Mouse (Mus musculus): ENCODE results near the gene Ttc30a2.

The Ttc30a2 gene

GRCm38 (mm10) chr2:75977752-75978368 is at the start of gene Ttc30a2:
Gene Ttc30a2 (minus strand): TSS chr2:75978170.
- DNase-seq (ENCODE audit: low read depth, low spot score) = peak; percentile 82

DNA sequence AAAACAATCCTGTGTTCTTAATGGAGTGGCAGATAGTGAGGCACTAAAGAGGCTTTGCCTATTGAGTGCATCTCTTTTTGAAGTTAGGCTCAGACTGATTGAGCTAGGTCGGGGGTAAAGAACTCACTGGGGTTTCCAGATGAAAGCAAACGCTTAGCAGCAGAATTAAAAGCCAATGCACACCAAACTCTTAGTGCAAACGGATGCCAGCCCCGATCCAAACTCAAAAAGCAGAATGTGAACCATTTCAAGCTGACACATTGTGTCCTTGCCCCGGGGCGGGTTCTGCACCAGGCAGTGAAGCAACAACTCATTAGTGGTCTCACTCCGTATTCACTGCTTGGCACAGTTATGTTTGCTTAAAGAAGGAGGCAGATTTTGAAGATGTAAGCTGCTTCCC is 38.9 kb upstream of the Ttc30a2 start:
- DNase-seq (ENCODE audit: low read depth, low spot score) = no peak

- no peak for DNase-seq (ENCODE audit: low read depth, low spot score)
Measured at GRCm38 (mm10) chr2:76016136-76016535, 38.2 kb upstream of the Ttc30a2 start.

DNA sequence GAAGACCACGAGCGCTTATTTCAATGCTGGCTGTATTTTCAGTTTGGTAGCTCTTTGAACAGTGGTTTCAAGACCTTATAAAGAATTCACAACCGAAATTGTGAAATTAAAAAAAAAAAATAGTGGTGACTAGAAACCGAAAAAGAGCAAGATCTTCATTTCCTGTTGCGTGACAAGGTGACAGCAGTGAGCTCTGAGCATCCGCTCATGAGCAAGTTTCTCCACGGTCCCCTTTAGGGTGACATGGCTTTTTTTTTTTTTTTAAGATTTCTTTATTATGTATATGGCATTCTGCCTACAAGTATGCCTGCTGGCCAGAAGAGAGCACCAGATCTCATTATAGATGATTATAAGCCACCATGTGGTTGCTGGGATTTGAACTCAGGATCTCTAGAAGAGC is 37.5 kb upstream of the Ttc30a2 start:
- DNase-seq (ENCODE audit: low read depth, low spot score) = no peak

GRCm38 (mm10) chr2:76014659-76015058 is 36.7 kb upstream of the Ttc30a2 start:
- DNase-seq (ENCODE audit: low read depth, low spot score) = no peak

DNA sequence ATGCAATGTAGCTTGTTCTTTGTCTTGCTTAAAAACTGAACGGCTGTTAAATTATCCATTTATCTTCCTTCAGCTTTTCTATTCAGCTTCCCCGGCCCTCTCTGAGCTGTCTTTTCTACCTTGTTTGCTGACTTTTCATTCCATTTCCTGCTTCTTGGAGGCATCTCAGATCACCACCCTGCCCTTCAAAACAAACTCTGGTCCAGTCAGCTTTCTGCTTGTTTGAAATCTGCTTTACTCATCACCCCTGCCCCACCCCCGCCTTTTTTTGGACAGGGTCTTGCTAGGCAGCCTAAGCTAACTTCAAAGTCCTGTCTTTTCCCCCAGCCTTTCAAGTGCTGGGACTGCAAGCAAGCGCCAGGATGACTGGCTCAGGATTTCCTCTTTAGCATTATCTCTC is 28.2 kb upstream of the Ttc30a2 start:
- DNase-seq (ENCODE audit: low read depth, low spot score) = peak; percentile 47

GRCm38 (mm10) chr2:76002899-76003298 is 24.9 kb upstream of the Ttc30a2 start:
- no peak for DNase-seq (ENCODE audit: low read depth, low spot score)

- DNase-seq (ENCODE audit: low read depth, low spot score) = peak; percentile 69
Measured at GRCm38 (mm10) chr2:76001392-76001791, 23.4 kb upstream of the Ttc30a2 start.

DNA sequence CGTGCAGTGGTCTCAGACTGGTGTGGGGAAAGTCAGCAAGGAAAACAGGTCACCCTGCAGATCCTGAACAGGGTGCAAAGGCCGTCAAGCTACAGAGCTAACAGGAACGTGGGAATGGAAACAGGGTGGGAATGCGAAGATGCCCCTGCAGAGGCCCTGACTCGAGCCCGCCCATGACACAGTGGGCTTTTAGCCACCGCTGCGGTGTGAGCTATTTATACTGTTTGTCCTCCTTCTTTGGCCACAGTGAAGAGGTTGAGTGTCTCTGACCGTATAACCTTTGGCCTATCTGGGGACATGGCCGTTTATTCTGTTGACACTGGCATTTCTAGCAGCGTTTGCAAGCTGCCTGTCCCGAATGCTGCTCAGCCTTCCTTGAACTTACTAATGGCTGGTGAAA is 21.7 kb upstream of the Ttc30a2 start:
- DNase-seq (ENCODE audit: low read depth, low spot score) = no peak

GRCm38 (mm10) chr2:75998692-75999091 is 20.7 kb upstream of the Ttc30a2 start:
- DNase-seq (ENCODE audit: low read depth, low spot score) = no peak

DNA sequence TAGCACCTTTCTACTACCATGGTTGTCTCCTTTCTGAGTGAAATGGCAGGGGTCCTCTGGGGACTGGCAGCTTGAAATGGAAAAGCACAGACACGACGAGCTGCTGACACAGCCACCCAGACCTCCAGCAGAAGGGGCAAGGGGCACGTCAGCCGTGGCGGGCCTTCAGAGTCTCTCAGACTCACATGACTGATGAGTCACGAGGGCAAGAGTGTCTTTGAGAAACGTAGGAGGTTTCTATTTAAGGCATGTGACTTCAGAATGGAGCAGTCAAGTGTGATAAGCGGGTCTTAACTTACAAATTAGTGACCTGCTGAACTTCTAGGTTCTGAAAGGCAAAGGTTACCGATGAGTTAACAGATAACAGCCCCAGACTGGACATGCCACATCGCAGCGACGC is 19.8 kb upstream of the Ttc30a2 start:
- no peak for DNase-seq (ENCODE audit: low read depth, low spot score)

- DNase-seq (ENCODE audit: low read depth, low spot score) = no peak
Measured at GRCm38 (mm10) chr2:75994841-75995240, 16.9 kb upstream of the Ttc30a2 start.

- no peak for DNase-seq (ENCODE audit: low read depth, low spot score)
Measured at GRCm38 (mm10) chr2:75991581-75992205, 13.7 kb upstream of the Ttc30a2 start.

- DNase-seq (ENCODE audit: low read depth, low spot score) = peak; percentile 90
Measured at GRCm38 (mm10) chr2:75990885-75991539, 13.0 kb upstream of the Ttc30a2 start.

GRCm38 (mm10) chr2:75989694-75990093 is 11.7 kb upstream of the Ttc30a2 start:
- DNase-seq (ENCODE audit: low read depth, low spot score) = no peak

DNA sequence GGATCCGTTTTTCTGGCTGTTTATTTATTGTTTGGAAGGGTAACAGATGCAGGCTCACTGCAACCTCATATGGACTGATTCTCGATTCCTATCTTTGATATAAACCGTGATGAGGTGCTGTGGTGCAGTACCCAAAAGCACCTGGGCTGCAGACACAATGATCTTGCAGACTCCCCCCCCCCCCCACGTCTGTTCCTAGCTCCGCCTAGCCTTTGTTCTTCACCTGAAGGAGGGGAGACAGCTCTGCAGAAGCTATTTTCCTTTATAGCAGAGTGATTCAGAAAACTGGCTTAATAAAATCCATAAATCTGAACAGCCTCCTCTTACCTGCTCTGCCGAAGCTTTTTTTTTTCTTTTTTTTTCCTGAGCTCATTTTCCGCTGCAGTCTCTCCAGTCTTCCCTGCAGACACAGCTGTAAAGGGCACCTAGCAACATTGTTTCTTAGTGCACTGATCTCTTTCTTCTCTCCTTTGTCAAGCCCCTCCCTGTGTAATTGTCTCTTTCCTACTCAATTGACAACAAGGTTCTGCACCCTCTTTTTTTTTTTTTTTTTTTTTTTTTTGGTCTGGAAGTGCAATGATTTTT is 10.9 kb upstream of the Ttc30a2 start:
- peak; percentile 25 for DNase-seq (ENCODE audit: low read depth, low spot score)

GRCm38 (mm10) chr2:75988378-75988777 is 10.4 kb upstream of the Ttc30a2 start:
- DNase-seq (ENCODE audit: low read depth, low spot score) = no peak

DNA sequence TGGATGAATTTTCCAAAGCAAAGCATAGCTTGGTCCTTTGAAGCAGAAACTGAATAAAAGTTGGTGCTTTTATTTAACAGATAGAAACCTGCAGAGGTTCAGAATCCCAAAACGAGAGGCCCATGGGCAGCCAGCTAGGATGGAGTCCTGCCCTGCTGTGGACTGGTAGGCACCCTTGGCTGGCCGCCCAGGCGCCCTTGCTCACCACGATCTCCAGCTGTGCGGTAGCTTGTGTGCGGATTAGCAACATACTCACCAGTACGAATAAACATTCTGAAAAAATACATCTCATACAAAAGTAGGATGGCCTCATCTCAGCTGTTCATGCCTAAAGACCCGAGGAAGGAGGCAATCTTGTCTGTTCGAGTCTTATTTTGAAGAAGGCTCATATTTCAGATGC is 9.8 kb upstream of the Ttc30a2 start:
- no peak for DNase-seq (ENCODE audit: low read depth, low spot score)

DNA sequence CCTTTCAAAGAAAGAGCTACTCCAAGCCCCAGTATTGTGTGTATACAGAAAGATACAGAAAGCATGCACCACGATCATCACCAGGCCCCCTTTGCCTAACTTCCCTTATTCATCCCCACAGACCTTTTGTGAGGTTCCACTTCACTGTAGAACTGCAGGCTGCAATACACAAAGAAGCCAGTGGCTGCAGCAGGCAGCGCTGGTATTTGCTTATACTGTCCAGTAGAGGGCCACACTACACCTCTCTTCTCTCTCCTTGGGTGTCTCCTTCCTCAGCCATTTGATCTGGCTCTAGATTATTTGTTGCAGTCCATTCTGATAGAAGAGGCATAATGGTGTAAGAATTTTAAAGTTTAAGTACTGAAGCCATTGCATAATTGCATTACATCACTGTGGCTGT is 7.2 kb upstream of the Ttc30a2 start:
- DNase-seq (ENCODE audit: low read depth, low spot score) = peak; percentile 85

DNA sequence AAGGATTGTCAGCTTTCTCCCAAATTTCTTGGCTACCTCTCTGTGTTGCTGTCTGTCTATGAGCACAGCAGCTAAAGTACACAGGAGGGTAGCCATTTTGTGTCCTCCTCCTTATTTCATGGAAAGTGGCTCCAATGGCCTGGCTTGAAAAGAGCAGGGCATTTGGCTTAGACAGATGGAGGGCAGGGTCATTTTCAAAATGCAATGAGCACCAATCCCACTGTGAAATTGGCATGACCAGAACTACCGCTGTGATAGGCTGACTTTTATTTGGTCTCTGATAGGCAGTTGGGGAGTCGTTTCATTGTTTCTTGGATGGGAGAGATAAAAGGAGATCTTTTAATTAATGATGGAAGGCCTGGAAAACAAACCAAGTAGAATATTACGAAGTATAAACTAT is 5.9 kb upstream of the Ttc30a2 start:
- no peak for DNase-seq (ENCODE audit: low read depth, low spot score)

DNA sequence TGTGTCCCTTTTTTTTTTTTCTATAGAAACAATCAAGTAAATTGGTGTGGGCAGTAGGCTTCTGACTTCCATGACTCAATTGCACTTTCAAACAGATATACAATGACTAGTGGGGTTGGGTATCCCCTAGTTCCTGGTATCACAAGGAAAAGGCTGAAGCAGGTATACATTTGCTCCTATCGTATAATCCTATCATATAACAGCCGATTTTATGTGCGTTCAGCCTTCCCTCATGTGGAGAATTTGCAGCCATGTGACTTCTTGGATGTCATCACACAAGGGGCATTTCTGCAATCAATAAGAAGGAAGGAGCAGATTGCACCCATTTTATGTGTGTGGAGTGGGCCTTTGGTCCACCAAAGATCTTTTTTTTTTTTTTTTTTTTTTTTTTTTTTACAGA is 5.1 kb upstream of the Ttc30a2 start:
- DNase-seq (ENCODE audit: low read depth, low spot score) = no peak

DNA sequence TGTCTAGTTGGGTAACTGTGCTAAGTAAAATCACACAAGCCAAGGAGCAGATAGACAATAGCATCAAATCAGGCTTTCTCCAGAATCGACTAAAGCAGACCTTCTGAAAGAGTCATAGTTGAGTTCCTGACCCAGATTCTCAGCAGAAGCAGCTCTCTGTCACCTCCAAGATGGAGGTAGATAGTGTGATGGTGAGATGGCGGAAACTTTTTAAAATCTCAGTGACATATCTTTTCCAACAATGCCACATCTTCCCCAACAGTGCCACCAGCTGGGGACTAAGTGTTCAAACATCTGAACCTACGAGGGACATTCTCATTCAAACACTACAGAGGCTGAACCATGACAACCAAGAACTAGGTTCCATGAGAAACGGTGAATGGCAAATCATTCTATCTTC is 4.7 kb upstream of the Ttc30a2 start:
- no peak for DNase-seq (ENCODE audit: low read depth, low spot score)
